Mouse (Mus musculus): Measurements from ENCODE around the gene Cdh12. TPM values are rescaled to one million over a fixed set of nuclear protein-coding genes. Genes with fewer than 3 reads are reported as not detected.
"Not testable (repeated sequence)": the region's sequence is repeated elsewhere in the genome, so short reads cannot be mapped to it uniquely, and the experiment has no call there.

Gene Cdh12
- total and polyA plus RNA-seq, 3 experiments = not detected

DNA sequence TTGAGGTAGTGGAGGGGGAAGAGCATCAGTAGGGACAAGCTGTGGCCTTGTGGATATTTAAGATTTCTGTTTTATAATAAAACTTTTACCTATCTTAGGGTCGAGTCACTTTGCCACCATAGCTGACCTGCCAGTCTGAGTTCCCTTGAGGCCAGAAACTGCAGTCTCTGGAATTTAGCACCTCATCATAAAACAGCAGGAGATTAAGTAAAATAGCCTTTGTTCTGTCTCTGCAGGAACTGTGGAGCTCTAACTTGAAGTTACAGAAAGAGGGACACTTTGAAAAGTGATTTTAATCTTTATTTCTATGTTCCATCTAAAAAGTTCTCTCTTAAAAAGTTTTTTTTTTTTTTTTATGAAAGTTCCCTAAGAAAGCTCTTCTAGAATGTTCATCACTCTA, 736.7 kb downstream of the Cdh12 start:
- Histone ChIP-seq H3K79me2 (ENCODE audit: control insufficient read depth, insufficient read depth, low read length, poor library complexity) (no peaks in the 10 kb centered on the region), H3K27me3 (ENCODE audit: control insufficient read depth in 1 of 2, insufficient read depth in 2 of 2, low read length in 2 of 2) (no peaks in the 10 kb centered on the region), H3K4me1 (ENCODE audit: control insufficient read depth in 1 of 2, insufficient read depth in 2 of 2, low read length in 2 of 2) (no peaks in the 10 kb centered on the region), H3K4me3 (ENCODE audit: control insufficient read depth in 1 of 2, insufficient read depth in 1 of 2, low read depth in 2 of 2, low read length in 2 of 2) (no peak overlapping the region), H3K36me3 (ENCODE audit: control insufficient read depth in 1 of 2, insufficient read depth in 2 of 2, low read length in 2 of 2) (no peaks in the 10 kb centered on the region), H3K9ac (ENCODE audit: control insufficient read depth, low read depth, low read length, poor library complexity, severe bottlenecking) (no peak overlapping the region), H3K9me3 (replicated peaks; ENCODE audit: insufficient read depth, low read length) (no peaks in the 10 kb centered on the region), H3K27ac (ENCODE audit: control insufficient read depth, low read depth, low read length) (no peak overlapping the region)
- TF ChIP-seq NRF1 (IDR thresholded peaks at IDR 0.05; ENCODE audit: insufficient read depth, low read depth, low read length, poor library complexity, severe bottlenecking) (no peak), E2F4 (IDR thresholded peaks at IDR 0.05; ENCODE audit: borderline replicate concordance, low read depth, low read length) (no peak), CTCF (IDR thresholded peaks at IDR 0.05 in 2 of 3, conservative IDR thresholded peaks at IDR 0.05 in 1 of 3; ENCODE audit: control insufficient read depth in 1 of 3, insufficient read depth in 1 of 3, low read depth in 2 of 3, low read length in 3 of 3, poor library complexity in 1 of 3, severe bottlenecking in 1 of 3) (no peak), TAL1 (IDR thresholded peaks at IDR 0.05; ENCODE audit: low read length) (no peak), POLR2AphosphoS5 (IDR thresholded peaks at IDR 0.05; ENCODE audit: borderline replicate concordance, low read depth, low read length) (no peak), MAX (IDR thresholded peaks at IDR 0.05; ENCODE audit: low read length) (no peak), ZKSCAN1 (IDR thresholded peaks at IDR 0.05; ENCODE audit: low read depth, low read length) (no peak)
- DNase-seq (ENCODE audit: low read depth, low spot score) = no peak

- H3K36me3 ChIP-seq (ENCODE audit: control insufficient read depth in 1 of 2, insufficient read depth in 2 of 2, low read length in 2 of 2); H3K4me3 ChIP-seq (ENCODE audit: control insufficient read depth in 1 of 2, insufficient read depth in 1 of 2, low read depth in 2 of 2, low read length in 2 of 2); H3K27me3 ChIP-seq (ENCODE audit: control insufficient read depth in 1 of 2, insufficient read depth in 2 of 2, low read length in 2 of 2); H3K27ac ChIP-seq (ENCODE audit: control insufficient read depth, low read depth, low read length); H3K9ac ChIP-seq (ENCODE audit: control insufficient read depth, low read depth, low read length, poor library complexity, severe bottlenecking); H3K9me3 ChIP-seq (replicated peaks; ENCODE audit: insufficient read depth, low read length); H3K79me2 ChIP-seq (ENCODE audit: control insufficient read depth, insufficient read depth, low read length, poor library complexity); H3K4me1 ChIP-seq (ENCODE audit: control insufficient read depth in 1 of 2, insufficient read depth in 2 of 2, low read length in 2 of 2); DNase-seq (ENCODE audit: low read depth, low spot score): not testable (repeated sequence)
Measured at GRCm38 (mm10) chr15:21210089-21210488, 761.0 kb downstream of the Cdh12 start.

- no peak overlapping the region for H3K4me3 ChIP-seq (ENCODE audit: control insufficient read depth in 1 of 2, insufficient read depth in 1 of 2, low read depth in 2 of 2, low read length in 2 of 2)
- DNase-seq (ENCODE audit: low read depth, low spot score) = no peak
- H3K4me1 ChIP-seq (ENCODE audit: control insufficient read depth in 1 of 2, insufficient read depth in 2 of 2, low read length in 2 of 2) = no peaks in the 10 kb centered on the region
- H3K36me3 ChIP-seq (ENCODE audit: control insufficient read depth in 1 of 2, insufficient read depth in 2 of 2, low read length in 2 of 2) = no peaks in the 10 kb centered on the region
- H3K27ac ChIP-seq (ENCODE audit: control insufficient read depth, low read depth, low read length) = no peak overlapping the region
- H3K9ac ChIP-seq (ENCODE audit: control insufficient read depth, low read depth, low read length, poor library complexity, severe bottlenecking) = no peak overlapping the region
- TF ChIP-seq UBTF (IDR thresholded peaks at IDR 0.05; ENCODE audit: borderline replicate concordance, insufficient read depth, low read depth, low read length) = no peak
- no peak for TF ChIP-seq ZNF384 (IDR thresholded peaks at IDR 0.05; ENCODE audit: low read depth, low read length)
- no peak for TF ChIP-seq TBP (IDR thresholded peaks at IDR 0.05; ENCODE audit: low read depth, low read length)
- no peak for TF ChIP-seq USF1 (IDR thresholded peaks at IDR 0.05; ENCODE audit: low read depth, low read length)
- TF ChIP-seq GABPA (IDR thresholded peaks at IDR 0.05; ENCODE audit: low read depth, low read length) = no peak
- no peak for TF ChIP-seq MXI1 (IDR thresholded peaks at IDR 0.05; ENCODE audit: low read depth, low read length)
- no peak for TF ChIP-seq MAZ (IDR thresholded peaks at IDR 0.05; ENCODE audit: low read depth, low read length)
- TF ChIP-seq CTCF (IDR thresholded peaks at IDR 0.05 in 2 of 3, conservative IDR thresholded peaks at IDR 0.05 in 1 of 3; ENCODE audit: control insufficient read depth in 1 of 3, insufficient read depth in 1 of 3, low read depth in 2 of 3, low read length in 3 of 3, poor library complexity in 1 of 3, severe bottlenecking in 1 of 3) = no peak
- no peak for TF ChIP-seq JUND (IDR thresholded peaks at IDR 0.05; ENCODE audit: low read depth, low read length)
- TF ChIP-seq ZMIZ1 (IDR thresholded peaks at IDR 0.05; ENCODE audit: low read depth, low read length) = no peak
- no peaks in the 10 kb centered on the region for H3K9me3 ChIP-seq (replicated peaks; ENCODE audit: insufficient read depth, low read length)
- no peaks in the 10 kb centered on the region for H3K27me3 ChIP-seq (ENCODE audit: control insufficient read depth in 1 of 2, insufficient read depth in 2 of 2, low read length in 2 of 2)
- H3K79me2 ChIP-seq (ENCODE audit: control insufficient read depth, insufficient read depth, low read length, poor library complexity) = no peaks in the 10 kb centered on the region
Measured at GRCm38 (mm10) chr15:21223006-21223405, 773.9 kb downstream of the Cdh12 start.

Measured in MEL (cell line).